Mouse (Mus musculus) yolk sac, embryonic 10.5 days (tissue): Measurements from ENCODE around the gene Gm20604.

ENCODE experiments used
- DNase-seq: peaks from one replicate; pipeline ENCODE4 v3.0.0-alpha.2; 2017; ENCODE audit warnings: low spot score

The Gm20604 gene

DNA sequence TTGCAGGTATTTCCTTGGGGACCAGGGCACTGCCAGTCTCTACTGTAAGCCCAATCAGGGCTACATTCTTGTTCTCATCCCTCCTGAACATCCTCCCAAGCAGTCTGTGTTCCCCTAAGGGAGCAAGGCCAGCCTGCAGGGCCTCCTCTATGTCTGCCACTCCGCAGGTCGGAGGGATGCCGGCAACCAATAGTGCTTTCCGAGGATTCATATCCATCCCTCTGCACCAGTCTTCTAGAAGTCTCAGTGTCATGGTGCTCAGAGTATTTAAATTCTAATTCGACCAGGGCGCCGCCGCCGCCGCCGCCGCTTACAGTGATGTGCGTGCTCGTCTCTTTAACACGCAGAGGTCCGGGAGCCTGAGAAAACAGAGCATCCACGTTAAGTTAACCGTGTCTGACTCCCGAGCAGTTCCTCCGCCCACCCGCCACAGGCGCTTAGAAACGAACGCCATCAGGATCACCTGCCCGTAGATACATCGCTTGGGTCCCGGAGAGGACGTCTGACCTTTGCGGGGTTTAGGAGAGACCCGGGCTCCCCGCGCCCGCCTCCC, 15.4 kb downstream of the Gm20604 start:
- no peak for DNase-seq

DNA sequence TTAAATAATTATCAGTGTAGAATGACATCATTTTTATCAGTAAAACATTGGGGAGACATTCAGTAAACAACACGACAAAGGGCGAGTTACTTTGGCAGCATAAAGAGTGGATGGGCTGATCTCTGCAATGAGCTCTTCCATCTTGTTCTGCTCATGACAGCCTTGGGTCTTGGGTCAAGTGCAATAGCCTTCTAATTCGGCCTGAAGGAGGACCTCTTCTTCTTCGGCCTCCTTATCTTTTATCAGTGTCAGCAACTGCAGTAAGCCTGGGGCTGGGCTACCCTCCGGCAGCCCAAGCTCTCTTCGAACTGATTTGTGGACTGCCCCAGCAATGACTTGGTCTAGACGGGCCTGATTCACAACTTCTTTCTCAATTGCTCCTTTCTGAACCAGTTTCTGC, 16.4 kb downstream of the Gm20604 start:
- no peak for DNase-seq

DNA sequence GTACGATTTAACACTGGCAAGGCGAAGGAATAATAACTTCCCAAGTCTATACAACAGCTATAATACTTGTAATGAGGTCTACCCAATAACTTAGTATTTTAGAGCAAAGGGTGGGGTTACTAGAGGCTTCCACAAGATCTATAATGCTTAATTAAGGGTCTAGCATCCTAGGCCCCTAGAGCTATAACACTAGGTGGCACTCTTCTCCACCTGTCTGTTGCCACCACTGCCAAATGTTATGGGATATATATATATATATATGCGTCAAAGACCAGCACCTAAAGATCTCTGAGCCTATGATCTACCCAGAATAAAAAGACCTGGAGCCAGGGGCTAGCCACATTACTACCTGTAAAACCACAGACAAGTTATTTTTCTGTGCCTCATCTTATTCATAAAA, 18.2 kb downstream of the Gm20604 start:
- no peak for DNase-seq

DNA sequence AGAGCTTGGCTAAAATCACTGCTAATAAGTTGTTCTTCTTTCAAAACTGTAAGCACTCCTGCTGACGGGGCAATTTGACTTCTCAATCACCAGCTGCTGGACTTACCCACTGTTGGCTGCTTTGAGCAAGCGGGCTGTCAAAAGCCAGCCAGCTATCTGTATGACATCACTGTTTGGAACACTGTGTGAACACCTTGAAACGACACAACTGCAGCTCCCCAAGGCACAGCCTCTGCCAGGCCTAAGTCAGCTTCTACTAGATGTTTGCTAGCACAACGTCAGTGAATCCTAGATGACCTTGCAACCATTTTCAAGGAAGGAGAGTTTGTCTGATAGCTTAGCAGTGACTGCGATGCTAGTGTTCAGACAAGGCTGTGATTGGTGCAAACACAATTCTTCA, 19.4 kb downstream of the Gm20604 start:
- DNase-seq, result no peak

DNA sequence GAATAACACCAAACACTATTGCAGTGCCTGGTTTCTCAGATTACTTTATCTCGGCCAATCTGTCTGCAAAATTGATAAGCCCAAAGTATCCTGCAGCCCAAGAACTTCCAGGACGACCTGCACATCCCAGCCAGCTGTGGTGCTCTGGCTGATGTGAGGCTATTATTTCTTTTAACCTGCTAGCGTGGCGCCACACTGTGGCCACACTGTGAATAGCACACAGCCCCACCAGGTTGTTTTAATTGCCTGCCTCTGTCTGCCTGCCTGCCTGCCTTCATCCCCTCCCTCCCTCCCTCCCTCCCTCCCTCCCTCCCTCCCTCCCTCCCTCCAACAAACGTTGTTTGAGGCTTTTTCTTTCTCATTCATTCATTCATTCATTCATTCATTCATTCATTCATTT, 25.1 kb downstream of the Gm20604 start:
- peak; percentile 50 for DNase-seq

DNA sequence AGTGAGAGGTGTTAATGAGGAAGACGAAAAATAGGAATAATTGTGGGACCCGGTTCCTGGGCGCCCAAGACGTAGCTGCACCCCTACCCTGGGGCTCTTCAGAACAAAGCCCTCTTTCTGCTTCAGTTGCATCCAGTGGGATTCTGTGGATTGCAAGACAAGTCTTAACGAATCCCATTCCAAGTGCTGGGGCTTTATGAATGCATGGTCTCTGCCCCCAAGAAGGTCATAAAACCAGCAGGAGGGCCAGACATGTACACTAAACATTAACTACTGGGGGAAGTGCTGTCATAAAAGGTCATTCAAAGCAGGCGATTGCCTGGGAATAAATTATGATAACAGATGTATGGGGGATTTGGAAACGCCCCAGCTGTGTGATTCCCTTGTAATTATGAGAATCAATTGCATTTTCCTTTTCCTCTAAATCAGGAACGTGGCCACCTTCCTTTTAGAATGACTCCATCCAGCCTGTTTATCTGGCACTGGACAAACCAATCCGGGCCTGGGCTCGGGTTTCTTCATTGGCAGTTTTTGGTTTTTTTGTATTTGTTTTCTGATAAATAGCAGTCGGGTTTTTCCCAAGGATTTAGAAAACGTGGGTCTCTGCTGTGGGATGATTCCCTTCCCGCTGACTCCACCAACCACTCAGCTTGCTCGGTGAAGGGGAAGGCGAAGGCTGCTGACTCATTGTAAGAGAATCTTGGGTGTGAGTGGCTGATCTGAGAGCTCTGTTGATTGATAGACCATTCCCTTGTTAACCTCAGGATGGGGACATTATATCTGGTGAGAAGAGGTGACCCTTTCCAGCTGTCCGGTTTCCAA, 27.5 kb downstream of the Gm20604 start:
- peak; percentile 71 for DNase-seq

DNA sequence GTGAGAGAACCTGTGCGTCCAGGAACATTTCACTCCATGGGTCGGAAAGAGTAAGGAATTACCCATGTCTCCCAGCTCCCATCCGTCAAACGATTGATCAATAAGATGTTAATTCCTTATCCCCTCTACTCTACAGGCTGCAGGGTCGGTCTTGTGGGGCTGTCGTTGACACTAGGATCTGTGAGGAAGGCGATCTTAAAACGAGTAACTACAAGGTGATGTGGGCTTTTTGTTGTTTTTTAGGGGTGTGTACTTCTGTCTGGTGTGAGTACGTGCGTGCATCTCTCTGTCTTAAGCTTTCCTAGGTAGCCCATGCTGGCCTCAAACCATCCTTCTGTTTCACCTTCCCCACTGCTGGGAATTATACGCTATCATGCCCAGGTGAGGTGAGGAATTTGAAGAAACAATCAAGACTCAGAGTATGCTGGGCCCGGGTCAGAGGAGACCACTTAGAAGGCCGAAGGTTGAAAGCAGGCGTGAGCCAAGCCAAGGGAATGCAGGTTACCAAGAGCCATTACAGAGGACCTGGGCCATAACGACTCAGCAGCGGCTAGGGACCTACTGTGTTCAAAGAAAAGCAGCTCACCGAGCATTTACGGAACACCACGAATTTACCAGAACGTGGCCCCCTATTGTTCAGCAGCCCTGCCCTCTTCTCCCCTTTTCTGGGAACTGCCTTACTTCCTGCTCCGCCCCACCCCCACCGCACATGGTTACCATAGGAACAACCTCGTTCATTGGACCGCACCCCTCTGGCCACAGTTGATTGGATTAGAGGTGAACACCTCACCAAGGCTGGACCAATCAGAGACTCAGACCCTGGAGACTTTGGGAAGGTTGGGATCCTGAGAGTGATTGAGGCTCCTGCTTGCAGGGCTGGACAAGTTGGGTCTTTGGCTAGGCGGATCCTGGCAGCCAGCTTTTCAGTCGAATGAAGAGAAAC, 28.3 kb downstream of the Gm20604 start:
- peak; percentile 91 for DNase-seq

DNA sequence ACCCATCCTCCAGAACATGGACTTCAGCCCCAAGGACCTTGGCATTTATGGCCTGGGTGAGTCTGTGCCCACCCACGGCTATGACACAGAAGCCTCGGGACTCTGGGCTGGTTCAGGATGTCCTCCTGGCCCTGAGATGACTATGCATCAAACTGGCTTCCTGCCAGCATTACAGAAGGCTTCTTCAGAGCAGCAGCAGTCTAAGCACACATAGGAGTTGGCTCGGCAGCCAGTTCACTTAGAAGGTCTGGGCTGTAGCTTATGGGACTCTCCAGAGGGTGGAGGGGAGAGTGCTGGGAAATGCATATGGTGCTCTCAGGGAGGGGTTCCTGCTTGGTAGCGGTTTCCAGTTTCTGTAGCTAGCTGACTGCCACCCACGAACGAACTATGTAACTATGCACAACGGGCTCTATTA, 32.7 kb downstream of the Gm20604 start:
- DNase-seq, result no peak

DNA sequence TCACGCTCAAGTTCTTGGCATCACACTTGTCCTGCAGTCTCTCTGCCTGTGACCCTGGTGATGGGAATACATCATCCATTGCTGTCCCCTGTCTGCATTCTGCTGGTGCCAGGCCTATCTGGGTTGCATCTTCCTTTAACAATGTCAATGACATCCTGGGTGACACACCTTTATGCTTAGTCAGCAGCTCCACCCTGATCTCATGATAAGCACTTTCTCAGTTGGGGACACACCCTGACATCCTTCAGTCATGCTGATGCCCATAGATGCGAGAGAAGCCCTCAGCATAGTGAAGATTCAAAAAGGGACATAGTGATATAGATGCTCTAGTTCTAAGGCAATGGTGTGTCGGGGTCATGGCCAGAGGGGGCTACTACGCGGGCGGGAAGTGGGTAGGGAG, 33.3 kb downstream of the Gm20604 start:
- no peak for DNase-seq

DNA sequence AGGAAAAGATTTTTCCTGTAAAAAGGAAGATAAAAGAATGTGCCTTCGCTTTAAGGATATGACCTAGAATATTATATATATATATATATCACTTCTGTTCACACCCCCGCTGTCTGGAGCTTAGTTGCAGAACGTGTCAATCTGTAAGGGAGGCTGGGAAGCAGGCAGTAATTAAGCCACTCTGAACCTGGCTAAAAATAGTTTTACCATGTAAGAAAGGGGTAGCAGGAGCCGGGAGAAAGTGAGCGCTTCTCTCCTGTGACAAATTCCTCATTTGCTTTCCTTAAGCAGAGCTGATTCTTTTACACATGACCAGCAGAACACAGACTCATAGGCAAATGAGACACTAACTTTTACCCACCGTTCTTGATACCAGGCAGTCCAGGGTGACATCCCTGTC, 34.6 kb downstream of the Gm20604 start:
- DNase-seq, result no peak

DNA sequence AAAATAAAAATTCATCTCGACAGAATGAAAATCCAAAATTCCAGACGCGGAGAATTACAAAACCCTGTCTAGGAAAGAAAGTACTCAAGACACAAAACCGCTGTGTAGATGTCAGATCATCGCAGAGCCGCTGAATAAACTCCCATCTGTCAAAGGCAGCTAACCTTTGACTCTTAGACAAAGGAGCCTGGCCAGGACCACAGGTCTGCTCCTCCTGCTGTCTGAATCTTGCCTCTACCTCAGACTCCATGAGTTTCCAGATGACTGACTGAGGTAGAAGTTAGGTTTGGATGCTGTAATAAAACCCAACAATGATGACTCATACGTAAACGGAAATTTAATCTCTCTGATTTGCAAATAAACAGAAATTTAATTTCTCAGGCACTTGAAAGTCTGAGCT, 35.5 kb downstream of the Gm20604 start:
- DNase-seq, result no peak

DNA sequence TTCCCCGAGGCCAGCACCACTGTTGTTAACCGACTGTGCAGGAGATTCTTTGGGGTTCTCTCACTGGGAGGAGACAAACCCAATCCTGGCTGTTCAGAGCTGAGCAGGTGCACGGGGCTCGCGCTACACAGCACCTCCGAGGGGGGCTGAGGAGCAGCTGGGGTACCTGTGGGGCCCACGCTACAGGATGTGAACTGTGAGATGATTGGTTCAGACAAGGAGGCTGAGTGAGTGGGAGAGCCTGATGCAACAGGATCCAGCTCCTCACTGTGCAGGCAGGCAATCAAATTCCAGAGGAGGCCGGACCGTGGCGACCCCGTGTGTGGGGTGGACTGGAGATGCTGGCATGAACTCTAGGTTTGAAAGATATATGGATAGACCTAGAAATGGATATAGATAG, 36.0 kb downstream of the Gm20604 start:
- DNase-seq, result no peak

DNA sequence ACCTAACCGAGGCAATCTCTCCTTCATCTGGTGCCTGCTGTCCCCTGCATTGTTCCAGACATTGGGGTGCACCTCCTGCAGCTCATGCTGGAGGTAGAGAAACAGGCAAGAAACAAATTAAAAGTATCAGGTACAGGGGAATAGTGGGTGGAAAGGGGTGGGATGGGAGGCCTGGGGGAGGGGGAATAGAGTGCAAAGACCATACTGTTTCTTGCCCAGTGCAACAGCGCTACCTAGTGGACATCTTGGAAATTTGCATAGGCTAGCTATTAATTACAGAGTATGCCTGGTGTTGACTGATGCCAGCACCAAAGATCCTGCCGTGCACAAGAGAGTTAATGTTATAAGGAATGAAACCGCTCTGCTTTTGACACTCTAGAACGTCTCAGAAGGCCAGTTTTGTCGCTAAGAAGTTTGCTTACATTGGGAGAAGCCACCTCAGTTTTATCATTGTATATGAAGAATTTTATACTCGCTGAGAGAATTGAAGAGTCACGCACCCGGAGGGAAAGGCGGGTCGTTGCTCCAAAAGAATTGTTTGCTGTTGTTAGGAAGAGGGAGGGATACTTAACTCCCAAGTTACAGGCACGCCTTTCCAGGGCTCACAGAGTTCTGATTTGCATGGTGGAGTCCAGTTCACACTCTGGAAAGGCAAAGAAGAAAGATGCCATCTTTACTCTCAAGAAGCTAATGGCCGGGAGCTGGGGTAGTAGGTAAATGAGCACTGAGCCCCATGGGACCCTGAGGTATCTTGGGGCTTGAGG, 38.7 kb downstream of the Gm20604 start:
- no peak for DNase-seq

DNA sequence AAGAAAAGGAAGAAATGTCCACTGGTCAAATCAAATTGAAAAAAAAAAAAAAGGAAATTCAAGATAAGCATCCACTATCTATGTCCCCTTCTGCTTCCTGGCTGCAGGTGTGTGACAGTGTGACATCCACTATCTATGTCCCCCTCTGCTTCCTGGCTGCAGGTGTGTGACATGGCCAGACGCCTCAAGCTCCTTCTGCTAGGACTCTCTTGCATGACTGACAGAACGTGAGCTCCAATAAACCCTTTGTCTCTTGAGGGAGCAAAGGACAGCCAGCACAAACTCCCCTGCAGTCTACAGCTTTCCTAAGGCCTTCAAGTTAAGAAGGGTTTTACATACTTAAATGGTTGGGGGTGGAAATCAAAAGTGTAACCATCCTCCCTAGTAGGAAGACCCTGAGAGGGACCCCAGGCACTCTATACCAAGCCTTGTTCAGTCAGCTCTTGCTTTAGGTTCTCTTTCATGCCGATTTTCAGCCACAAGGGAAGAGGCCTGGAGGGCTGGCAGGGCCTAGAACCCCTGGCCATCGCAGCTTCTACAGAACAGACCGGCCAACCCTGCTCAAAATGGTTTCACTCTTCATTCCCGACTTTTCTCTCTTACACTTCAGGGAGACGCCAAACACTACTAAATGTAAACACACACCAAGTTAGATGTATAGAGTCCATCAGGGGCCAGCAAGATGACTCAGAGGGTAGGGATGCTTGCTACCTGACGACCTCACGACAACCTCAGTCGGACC, 43.6 kb downstream of the Gm20604 start:
- no peak for DNase-seq

DNA sequence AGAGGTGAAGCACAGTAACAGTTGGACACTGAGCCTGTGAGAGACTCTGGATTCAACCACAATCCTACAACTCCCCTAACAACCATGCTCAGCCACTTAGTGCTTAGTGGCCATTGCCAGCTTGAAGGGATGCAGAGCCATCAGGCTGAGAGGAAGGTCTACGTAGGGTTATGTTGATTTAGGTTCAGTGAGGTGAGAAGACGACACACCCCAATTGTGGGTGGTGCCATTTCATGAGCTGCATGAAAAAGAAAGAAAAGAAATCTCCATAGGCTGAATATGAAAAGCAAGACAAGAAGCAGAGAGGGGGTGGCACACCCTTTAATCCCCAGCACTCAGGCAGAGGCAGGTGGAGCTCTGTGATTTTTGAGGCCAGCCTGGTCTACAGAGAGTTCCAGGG, 44.4 kb downstream of the Gm20604 start:
- no peak for DNase-seq

DNA sequence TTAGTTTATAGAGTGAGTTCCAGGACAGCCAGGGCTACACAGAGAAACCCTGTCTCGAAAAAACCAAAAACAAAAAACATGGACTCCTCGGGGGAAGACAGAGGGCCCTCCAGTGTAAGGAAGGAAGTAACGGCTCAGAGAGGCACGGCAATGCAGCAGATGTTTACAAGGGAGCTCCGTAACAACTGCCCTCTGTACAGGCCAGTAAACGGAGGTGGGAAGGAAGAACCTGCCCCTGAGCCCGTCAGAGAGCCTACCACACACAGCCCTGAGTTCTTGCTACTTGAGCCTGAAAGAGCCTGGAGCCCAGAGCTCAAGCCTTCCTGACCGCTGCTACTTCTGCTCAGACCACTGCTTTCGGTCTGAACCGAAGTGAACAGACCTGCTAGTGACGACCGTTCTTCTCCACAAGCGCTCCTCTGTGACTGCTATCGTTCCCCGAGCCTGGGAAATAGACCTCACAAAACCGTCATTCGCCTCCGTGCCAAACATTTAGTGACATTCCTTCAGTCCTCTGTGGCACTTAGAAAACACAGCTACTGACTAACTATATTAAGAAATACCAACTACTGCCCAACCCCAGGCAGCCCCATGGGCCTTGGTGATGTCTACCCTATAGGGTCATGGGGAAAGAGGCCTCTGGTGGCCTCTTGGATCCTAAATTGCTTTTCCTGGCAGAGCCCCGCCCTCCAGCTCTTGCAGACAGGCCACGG, 45.2 kb downstream of the Gm20604 start:
- DNase-seq, result no peak

DNA sequence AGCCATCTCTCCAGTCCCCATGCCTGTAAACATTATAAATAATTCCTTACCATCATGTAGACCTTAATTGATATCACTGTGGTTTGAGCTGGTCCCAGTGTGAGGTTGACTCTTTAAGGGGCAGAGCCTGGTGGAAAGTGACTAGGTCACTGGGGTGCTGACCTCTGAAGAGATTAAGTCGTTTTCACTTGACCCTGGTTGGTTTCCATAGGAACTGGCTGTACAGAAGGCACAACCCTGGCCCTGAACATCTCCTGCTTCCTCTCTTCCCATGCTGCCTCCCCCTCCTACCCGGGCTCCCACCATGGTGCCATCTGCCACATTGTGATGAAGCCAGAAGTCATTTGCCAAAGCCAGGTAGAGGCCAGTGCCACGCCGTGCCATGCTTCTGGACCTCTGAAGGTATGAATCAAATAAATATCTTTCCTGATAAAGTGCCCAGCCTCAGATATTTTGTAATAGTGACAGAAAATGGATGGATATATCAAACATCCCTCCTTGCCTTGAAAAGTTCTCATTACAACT, 47.6 kb downstream of the Gm20604 start:
- DNase-seq, result no peak

DNA sequence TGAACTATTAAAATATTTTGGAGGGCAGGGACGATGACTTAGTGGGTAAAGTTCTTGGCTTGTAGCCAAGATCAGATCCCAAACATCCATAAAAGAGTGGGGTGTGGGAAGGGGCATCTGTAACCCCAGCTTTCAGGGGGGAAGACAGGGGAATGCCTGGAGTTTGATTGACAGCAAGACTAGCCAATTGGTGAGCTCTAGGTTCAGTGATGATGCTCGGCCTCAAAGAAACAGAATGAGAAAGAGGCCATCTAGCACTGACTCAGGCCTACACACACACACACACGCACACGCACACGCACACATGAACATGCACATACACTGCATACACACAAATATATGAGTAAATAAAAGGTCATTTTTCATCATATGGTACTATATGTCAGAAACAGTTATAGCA, 48.6 kb downstream of the Gm20604 start:
- DNase-seq, result no peak

DNA sequence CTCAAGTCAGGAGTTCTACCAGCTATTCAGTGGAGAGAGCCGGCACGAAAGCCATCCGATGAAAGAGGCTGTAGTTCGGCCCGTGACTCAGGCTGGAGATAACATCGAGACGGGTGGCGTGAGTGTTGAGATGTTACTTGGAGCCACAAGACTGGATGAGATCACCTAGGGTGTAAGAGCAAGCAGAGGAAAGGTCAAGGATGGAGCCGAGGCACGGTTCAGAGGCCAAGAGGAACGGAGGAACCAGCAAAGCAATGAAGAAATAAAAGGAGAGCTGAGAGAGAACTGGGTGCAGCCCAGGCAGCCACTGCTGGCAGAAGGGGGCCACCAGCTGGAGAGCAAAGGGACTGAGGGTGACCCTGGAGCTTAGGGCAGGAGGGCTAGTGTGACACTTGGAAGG, 50.3 kb downstream of the Gm20604 start:
- DNase-seq, result peak; percentile 50

DNA sequence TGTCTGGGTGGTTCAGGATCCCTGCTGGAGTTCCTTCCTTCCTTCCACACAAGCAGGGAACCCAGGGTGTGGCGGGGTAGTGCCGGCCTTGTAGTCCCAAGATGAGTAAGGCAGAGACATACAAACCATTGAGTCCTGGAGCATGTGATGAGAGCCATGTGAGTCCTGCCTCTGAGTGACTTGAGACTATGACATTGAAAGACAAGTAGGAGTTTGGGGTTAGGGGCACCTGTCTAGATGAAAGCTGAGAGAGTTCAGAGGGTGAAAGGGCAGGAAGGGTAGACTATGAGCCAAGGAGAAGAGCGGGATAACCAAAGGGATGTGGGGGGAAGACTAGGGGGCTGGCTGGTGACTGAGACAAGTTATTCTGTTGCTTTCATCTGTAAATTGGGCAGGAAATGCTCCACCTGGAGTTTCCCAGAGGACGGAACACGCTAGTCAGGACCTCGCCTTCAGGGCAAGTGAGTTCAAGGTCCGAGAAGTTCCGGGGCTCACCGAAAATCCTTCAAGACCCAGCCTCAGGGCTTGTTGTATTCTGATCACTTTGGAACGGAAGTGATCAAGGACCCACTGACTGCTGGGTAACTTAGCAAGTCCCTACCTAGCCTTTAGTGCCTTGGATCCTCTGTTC, 51.5 kb downstream of the Gm20604 start:
- no peak for DNase-seq
